In the genomic region with DNA sequence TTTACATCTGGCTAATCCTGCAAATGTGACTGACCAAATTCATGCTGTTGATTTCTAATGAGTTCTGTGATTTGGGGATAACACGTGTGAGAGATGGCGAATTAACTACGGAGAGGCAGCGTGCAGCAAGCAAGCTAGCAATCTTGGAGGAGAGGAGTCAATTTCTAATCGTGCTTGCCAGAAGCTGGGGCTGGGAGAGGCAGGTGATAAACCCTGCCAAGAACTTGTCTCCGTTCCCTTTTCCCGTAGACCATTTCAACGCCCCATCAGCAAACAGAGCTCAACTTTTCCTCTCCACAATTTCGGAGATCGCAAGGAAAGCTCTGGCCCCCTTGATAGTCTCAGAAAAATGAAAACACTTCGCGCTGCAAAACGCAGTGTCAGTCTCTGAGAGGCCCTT, we compare ENCODE assay signal across 9 mouse cellular contexts.
DNase-seq lines count a peak whose midpoint lies in the region; ATAC-seq lines count a peak whose summit lies in the region.
"Had no signal": no experiment of that assay in that cellular context is flagged by ENCODE, and none has a peak within 500 bp of the region (broad histone marks: within the 10 kb centered on the region; RNA-seq: fewer than 3 reads in every experiment).

No protein-coding gene starts in this region.

- intact Hi-C loops in heart, postnatal 14 days (cut with DNase I): loop anchor here (5.0 kb wide), 2 partner anchors 117 to 162 kb away; no protein-coding TSS in a partner anchor

- H3K27ac ChIP-seq in kidney, embryonic 16.5 days (ENCODE audit: low read length): peak overlapping the region; percentile 43; the same call in 1 of the 2 replicates
- H3K27ac ChIP-seq in forebrain, embryonic 10.5 days: peak overlapping the region; percentile 53; the same call in 1 of the 2 replicates
- H3K27ac ChIP-seq in midbrain, embryonic 14.5 days (replicated peaks; ENCODE audit: low read depth, low read length): peak overlapping the region; percentile 64

- no peaks in the 10 kb centered on the region for H3K9me3 ChIP-seq in kidney, embryonic 16.5 days (ENCODE audit: low read length)
- peaks cover 7% of the 10 kb centered on the region; the same call in 1 of the 2 replicates for H3K9me3 ChIP-seq in forebrain, embryonic 10.5 days
- H3K9me3 ChIP-seq in midbrain, embryonic 14.5 days (ENCODE audit: control insufficient read depth, low read length): no peaks in the 10 kb centered on the region

- no peaks in the 10 kb centered on the region for H3K27me3 ChIP-seq in kidney, embryonic 16.5 days (ENCODE audit: insufficient read depth, low read length)
- H3K27me3 ChIP-seq in forebrain, embryonic 10.5 days (ENCODE audit: poor library complexity, severe bottlenecking): no peaks in the 10 kb centered on the region
- H3K27me3 ChIP-seq in midbrain, embryonic 14.5 days (ENCODE audit: control insufficient read depth, insufficient read depth, low read length): no peaks in the 10 kb centered on the region

- WGBS in kidney, embryonic 16.5 days: 32% methylated on average over 13 of the region's 13 CpGs
- WGBS in forebrain, embryonic 10.5 days: 55% methylated on average over 13 of the region's 13 CpGs
- WGBS in midbrain, embryonic 14.5 days: 28% methylated on average over 13 of the region's 13 CpGs

- H3K4me3 ChIP-seq in kidney, embryonic 16.5 days (ENCODE audit: low read length): no peak overlapping the region
- no peak overlapping the region for H3K4me3 ChIP-seq in forebrain, embryonic 10.5 days
- no peak overlapping the region for H3K4me3 ChIP-seq in midbrain, embryonic 14.5 days (replicated peaks; ENCODE audit: low read depth, low read length)

- no peaks in the 10 kb centered on the region for H3K36me3 ChIP-seq in kidney, embryonic 16.5 days (ENCODE audit: insufficient read depth, low read length)
- peaks cover 18% of the 10 kb centered on the region for H3K36me3 ChIP-seq in forebrain, embryonic 10.5 days (replicated peaks)
- no peaks in the 10 kb centered on the region for H3K36me3 ChIP-seq in midbrain, embryonic 14.5 days (ENCODE audit: control insufficient read depth, insufficient read depth, low read length)

- H3K9ac ChIP-seq in kidney, embryonic 16.5 days (replicated peaks; ENCODE audit: low read length): peak overlapping the region; percentile 41; the same call in 1 of the 2 replicates
- H3K9ac ChIP-seq in midbrain, embryonic 14.5 days (replicated peaks; ENCODE audit: low read length): no peak overlapping the region

- DNase-seq in kidney, adult 18-20 months: no peak
- DNase-seq in forebrain, embryonic 10.5 days (ENCODE audit: extremely low spot score, low spot score): no peak
- peak; percentile 16 to 41 for DNase-seq in heart, postnatal 14 days
- DNase-seq in midbrain, embryonic 14.5 days: peak; percentile 67
- DNase-seq in adrenal gland, postnatal 4 days (ENCODE audit: low spot score in 2 of 2): no peak
- no peak for DNase-seq in right cerebral cortex, postnatal 36 days (ENCODE audit: low spot score in 2 of 2)
- no peak for DNase-seq in adrenal gland, adult 2 months

- H3K4me1 ChIP-seq in kidney, embryonic 16.5 days (ENCODE audit: insufficient read depth, low read length): peaks cover 30% of the 10 kb centered on the region
- peaks cover 59% of the 10 kb centered on the region for H3K4me1 ChIP-seq in forebrain, embryonic 10.5 days
- peaks cover 44% of the 10 kb centered on the region for H3K4me1 ChIP-seq in midbrain, embryonic 14.5 days (ENCODE audit: control insufficient read depth, insufficient read depth, low read length)

- ATAC-seq in kidney, embryonic 16.5 days (ENCODE audit: low FRiP score, low TSS enrichment): no peak
- no peak for ATAC-seq in midbrain, embryonic 14.5 days (ENCODE audit: low FRiP score, low TSS enrichment)
- ATAC-seq: inflammation-experienced regulatory T-cells, adult 6 months had no signal

- no peak overlapping the region for H3K4me2 ChIP-seq in kidney, embryonic 16.5 days (replicated peaks; ENCODE audit: low read depth, low read length)
- H3K4me2 ChIP-seq in midbrain, embryonic 14.5 days (ENCODE audit: low read length): peak overlapping the region; percentile 6; the same call in 1 of the 2 replicates

Comparison
In these comparisons a context has a peak if more than half of its experiments do, and no peak if none do; other contexts are left out.
1. DNase-seq: peak in heart, postnatal 14 days (2 of 2) and midbrain, embryonic 14.5 days (single experiment); none in kidney, adult 18-20 months (single experiment), forebrain, embryonic 10.5 days (single experiment), adrenal gland, postnatal 4 days (0 of 2), right cerebral cortex, postnatal 36 days (0 of 2) and adrenal gland, adult 2 months (single experiment).
2. Peak in every context shown above with its lines, with median percentiles within 50 percentile points of each other: H3K27ac ChIP-seq.